Mouse (Mus musculus) naive thymus-derived CD4-positive, alpha-beta T cell, adult 5 months (primary cell): ENCODE data around the gene Dcaf17. TPM values are rescaled to one million over a fixed set of nuclear protein-coding genes. Genes with fewer than 3 reads are reported as not detected.

Source experiments
- polyA plus RNA-seq: library from polyadenylated mRNA; unstranded; fragments of 100-300 nt; shearing (Covaris generic); gene quantifications from one replicate; pipeline ENCODE4 v1.2.1, GENCODE M21; 2017

Gene Dcaf17
- 25.7 TPM for polyA plus RNA-seq

DNA sequence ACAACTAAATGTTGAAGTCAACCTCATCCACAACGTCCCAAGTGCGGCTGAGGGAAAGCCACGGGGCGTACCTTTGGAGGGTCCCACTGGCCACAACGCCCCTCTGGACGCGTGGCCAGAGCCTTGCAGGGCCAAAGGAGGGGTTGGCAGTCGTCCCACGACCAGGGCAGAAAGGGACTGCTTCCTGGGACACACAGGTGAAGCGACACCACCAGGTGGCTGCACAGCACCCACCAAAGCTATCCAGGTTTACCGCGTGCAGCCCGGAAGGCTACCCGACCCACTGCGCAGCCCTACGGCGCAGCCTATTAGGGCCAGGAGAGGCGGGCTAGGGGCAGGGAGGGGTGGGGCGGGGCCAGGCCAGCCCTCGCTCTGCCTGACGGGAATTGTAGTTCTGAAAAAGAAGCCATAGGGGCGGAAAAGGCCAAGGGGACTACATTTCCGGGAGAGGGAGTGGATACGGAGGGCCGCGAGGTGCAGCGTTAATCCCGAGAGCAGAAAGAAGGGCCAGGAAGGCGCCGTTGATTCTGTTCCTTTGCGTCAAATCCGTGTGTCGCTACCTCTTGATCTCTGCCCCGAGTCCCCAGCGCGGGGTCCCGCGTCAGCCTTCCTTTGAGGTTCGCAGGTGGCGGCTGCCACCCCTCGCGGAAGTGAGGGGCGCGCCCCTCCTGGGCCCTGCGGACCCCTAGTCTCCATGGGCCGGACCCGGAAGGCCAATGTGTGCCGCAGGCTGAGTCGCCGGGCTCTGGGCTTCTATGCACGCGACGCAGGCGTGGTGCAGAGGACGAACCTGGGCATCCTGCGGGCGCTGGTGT is at the start of gene Dcaf17, which contains the start of gene Mettl8:
Gene Dcaf17 (plus strand): TSS at position 29 of the 815 bp plus-strand sequence.
Gene Mettl8 (minus strand): TSS at position 284 of the 815 bp plus-strand sequence.

DNA sequence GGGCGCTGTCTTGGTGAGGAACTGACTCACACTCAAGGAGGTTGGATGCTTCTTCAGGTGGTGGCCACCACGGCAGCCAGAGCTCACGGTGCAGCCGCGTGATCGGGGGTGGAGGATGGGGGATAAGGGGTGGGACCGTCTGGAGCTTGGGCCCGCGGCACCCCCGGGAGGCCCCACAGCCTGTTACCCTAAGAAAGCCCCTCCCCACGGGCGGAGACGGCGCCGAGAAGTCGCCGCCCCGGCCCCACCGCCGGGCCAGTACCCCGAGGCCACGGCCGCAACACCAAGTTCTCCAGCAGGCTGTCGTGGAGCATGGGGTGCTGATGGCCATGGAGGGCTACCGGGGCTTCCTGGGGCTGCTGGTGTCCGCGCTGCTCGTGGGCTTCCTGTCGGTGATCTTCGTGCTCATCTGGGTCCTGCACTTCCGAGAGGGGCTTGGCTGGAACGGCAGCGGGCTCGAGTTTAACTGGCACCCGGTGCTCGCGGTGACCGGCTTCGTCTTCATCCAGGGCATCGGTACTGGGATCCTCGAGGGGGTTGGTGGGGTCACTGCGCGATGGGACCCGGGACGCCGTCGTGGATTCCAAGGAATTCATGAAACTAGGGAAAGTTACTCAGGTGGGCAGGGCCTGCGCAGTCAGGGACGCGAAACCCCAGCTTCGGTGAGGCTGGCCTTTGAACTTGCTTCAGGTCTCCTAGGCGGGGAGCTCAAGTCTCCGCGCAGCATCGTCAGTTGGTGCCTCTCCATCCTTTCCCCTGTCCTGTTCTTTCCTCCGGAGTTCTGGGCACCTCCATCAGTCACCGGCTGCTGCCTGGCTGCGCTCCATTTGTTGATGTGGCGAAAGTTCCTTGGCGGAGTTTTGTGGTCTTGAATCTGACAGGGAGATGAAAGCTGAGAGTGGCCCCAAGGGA is 62.9 kb downstream of the Dcaf17 start, which contains the start of gene Cybrd1:
Gene Cybrd1 (plus strand): TSS at position 127 of the 912 bp plus-strand sequence.

Other genes with a start within 250 kb of the Dcaf17 start
- 79.9 TPM for gene Tlk1, start 229.6 kb upstream of the Dcaf17 start, polyA plus RNA-seq
- gene Mettl8, start 255 bp downstream of the Dcaf17 start, polyA plus RNA-seq: 15.2 TPM
- gene Cybrd1, start 62.6 kb downstream of the Dcaf17 start, polyA plus RNA-seq: 0.15 TPM
- gene Dync1i2, start 156.4 kb downstream of the Dcaf17 start, polyA plus RNA-seq: 35.4 TPM